Mouse (Mus musculus): Measurements from ENCODE around the gene Aig1. TPM values are rescaled to one million over a fixed set of nuclear protein-coding genes. Genes with fewer than 3 reads are reported as not detected.
A peak's percentile ranks its signal among the peaks of the same experiment; 100 is the strongest.

The Aig1 gene
- total RNA-seq, 2 experiments from 2014 or later, result 55.5 to 60.1 TPM

GRCm38 (mm10) chr10:13714199-13714919, 154.4 kb downstream of the Aig1 start:
- intact Hi-C loops (cut with DNase I), result no loop called here
- peak; percentile 4 to 5 for DNase-seq

- no peak for DNase-seq
- intact Hi-C loops (cut with DNase I), result no loop called here
Observed at GRCm38 (mm10) chr10:13713711-13714110, 155.1 kb downstream of the Aig1 start.

GRCm38 (mm10) chr10:13713116-13713515, 155.7 kb downstream of the Aig1 start:
- intact Hi-C loops (cut with DNase I), result no loop called here
- DNase-seq, result no peak

GRCm38 (mm10) chr10:13711281-13711829, 157.4 kb downstream of the Aig1 start:
- intact Hi-C loops (cut with DNase I), result no loop called here
- DNase-seq, result no peak

- peak; percentile 52 to 71 for DNase-seq
- intact Hi-C loops (cut with DNase I), result no loop called here
Observed at GRCm38 (mm10) chr10:13705771-13706170, 163.0 kb downstream of the Aig1 start.

- intact Hi-C loops (cut with DNase I), result no loop called here
Observed at GRCm38 (mm10) chr10:13702688-13703087, 166.1 kb downstream of the Aig1 start.

GRCm38 (mm10) chr10:13702043-13702442, 166.7 kb downstream of the Aig1 start:
- intact Hi-C loops (cut with DNase I), result no loop called here
- no peak for DNase-seq

More at GRCm38 (mm10) chr10:13702688-13703087, 166.1 kb downstream of the Aig1 start:
- DNase-seq, result no peak

- intact Hi-C loops (cut with DNase I), result no loop called here
Observed at GRCm38 (mm10) chr10:13696326-13696725, 172.5 kb downstream of the Aig1 start.

GRCm38 (mm10) chr10:13693276-13693675, 175.5 kb downstream of the Aig1 start:
- intact Hi-C loops (cut with DNase I), result no loop called here
- no peak for DNase-seq

More at GRCm38 (mm10) chr10:13696326-13696725, 172.5 kb downstream of the Aig1 start:
- no peak for DNase-seq

- intact Hi-C loops (cut with DNase I), result no loop called here
- DNase-seq, result no peak
Observed at GRCm38 (mm10) chr10:13690773-13691172, 178.0 kb downstream of the Aig1 start.

GRCm38 (mm10) chr10:13689841-13690590, 178.8 kb downstream of the Aig1 start:
- intact Hi-C loops (cut with DNase I), result no loop called here
- no peak for DNase-seq

- no peak for DNase-seq
- intact Hi-C loops (cut with DNase I), result no loop called here
Observed at GRCm38 (mm10) chr10:13688386-13689120, 180.2 kb downstream of the Aig1 start.

- DNase-seq, result no peak
- intact Hi-C loops (cut with DNase I), result no loop called here
Observed at GRCm38 (mm10) chr10:13687182-13687810, 181.5 kb downstream of the Aig1 start.

- peak; percentile 13 to 18 for DNase-seq
- intact Hi-C loops (cut with DNase I), result no loop called here
Observed at GRCm38 (mm10) chr10:13686127-13686526, 182.7 kb downstream of the Aig1 start.

GRCm38 (mm10) chr10:13685366-13685765, 183.4 kb downstream of the Aig1 start:
- intact Hi-C loops (cut with DNase I), result no loop called here
- peak in 1 of 2 experiments; percentile 7 for DNase-seq

GRCm38 (mm10) chr10:13684452-13684851, 184.3 kb downstream of the Aig1 start:
- no peak for DNase-seq
- intact Hi-C loops (cut with DNase I), result no loop called here

- intact Hi-C loops (cut with DNase I), result no loop called here
- peak; percentile 9 to 32 for DNase-seq
Observed at GRCm38 (mm10) chr10:13682565-13682964, 186.2 kb downstream of the Aig1 start.

- no peak for DNase-seq
- intact Hi-C loops (cut with DNase I), result no loop called here
Observed at GRCm38 (mm10) chr10:13677440-13677839, 191.3 kb downstream of the Aig1 start.

- no peak for DNase-seq
- intact Hi-C loops (cut with DNase I), result no loop called here
Observed at GRCm38 (mm10) chr10:13675033-13675379, 193.8 kb downstream of the Aig1 start.

- intact Hi-C loops (cut with DNase I), result no loop called here
- DNase-seq, result no peak
Observed at GRCm38 (mm10) chr10:13674304-13675032, 194.3 kb downstream of the Aig1 start.
